Mouse (Mus musculus): ENCODE data around the gene Kcnv2. TPM values are rescaled to one million over a fixed set of nuclear protein-coding genes. Genes with fewer than 3 reads are reported as not detected.

The Kcnv2 gene
- not detected for total RNA-seq (2021)

DNA sequence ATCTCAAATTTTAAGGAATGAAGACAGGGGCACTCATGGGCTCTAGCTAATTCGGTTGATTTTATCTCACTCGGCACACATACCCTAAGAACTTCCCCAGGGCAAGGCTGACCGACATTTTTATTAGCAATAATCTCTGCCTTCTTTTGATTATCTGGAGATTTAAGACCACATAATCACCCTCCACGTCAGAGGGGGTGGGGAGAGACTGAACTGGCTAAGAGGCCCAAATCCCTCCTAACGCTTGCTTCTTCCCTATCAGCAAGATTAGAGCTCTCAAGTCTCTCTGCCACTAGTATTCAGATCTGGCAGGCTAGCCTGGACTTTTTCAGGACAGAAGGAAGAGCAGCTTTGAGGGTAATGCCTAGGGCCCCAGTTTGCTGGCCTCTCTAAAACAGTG, at the start of gene Kcnv2:
Kcnv2 (plus strand) TSS at position 308 of the 400 bp plus-strand sequence.
- DNase-seq (ENCODE audit: extremely low spot score in 1 of 2, low spot score in 1 of 2): no peak

DNA sequence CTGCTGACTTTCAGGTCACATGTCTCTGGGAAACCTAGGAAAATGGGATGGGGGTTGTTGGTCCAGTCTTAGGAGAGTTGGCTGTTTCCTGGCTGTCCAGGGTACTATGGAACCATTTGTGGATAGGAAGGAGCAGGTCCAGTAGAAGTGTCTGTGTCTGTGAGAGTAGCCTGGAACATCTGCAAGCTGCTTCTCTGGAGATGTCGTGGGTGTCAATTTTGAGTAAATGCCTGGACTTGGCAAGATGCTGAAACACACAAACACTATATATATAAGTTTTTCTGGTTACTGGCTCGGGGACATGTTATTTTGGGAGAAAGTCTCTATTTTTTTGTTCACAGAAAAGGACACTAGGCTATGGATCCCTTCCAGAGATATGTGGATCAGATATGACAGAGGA, 49.0 kb upstream of the Kcnv2 start:
- DNase-seq (ENCODE audit: extremely low spot score in 1 of 2, low spot score in 1 of 2): no peak

DNA sequence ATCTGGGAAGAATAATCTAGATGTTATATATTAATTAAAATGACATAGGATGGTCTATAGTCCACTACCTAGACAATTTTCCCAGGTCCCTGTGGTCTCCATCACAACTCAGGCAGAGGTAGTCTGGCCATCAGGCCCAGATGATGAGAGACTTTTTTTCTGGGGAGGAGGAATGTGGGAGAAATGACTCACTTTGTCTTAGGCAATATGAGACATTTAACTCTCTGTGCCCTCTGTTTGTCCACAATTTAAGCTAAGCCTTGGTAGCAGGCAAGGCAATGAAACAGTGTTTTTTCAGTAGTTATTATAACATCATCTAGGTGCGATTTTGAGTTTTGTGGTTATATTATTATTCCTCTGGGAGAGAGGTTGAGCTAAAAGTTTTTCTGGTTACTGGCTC, 48.0 kb upstream of the Kcnv2 start:
- DNase-seq (ENCODE audit: extremely low spot score in 1 of 2, low spot score in 1 of 2): no peak

DNA sequence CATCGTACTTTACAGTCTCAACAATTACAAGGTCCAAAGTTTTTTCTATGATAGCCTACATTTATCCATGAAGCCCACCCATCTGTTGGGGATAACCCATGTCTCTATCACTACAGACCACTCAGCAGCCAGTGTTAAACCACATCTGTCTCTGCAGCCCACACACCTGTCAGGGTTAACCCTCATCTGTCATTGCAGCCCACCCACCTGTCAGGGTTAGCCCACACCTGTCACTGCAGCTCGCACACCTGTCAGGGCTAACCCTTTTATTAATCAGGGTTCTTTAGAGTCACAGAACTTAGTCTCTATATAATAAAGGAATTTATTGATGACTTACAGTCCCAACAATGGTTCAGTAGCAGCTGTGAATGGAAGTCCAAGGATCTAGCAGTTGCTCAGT, 43.2 kb upstream of the Kcnv2 start:
- no peak for DNase-seq (ENCODE audit: extremely low spot score in 1 of 2, low spot score in 1 of 2)

DNA sequence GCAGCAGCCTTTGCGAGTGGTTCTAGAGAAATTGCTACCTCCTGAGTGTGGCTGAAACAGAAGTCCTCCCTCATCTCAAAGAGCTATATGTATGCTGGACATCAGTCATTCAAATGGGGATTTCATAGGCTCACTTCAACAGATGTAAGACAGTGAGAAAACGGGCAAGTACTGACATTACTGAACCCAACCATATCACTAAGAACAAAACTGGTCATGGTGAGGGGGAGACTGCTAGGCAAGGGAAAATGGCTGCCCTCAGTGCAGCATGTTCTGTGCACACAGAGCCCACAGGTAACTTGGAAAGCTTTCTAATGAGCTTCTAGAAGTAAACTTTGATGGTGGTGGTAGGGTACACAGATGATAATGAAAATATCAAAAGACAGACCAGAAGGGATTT, 12.3 kb upstream of the Kcnv2 start:
- DNase-seq (ENCODE audit: extremely low spot score in 1 of 2, low spot score in 1 of 2): no peak

DNA sequence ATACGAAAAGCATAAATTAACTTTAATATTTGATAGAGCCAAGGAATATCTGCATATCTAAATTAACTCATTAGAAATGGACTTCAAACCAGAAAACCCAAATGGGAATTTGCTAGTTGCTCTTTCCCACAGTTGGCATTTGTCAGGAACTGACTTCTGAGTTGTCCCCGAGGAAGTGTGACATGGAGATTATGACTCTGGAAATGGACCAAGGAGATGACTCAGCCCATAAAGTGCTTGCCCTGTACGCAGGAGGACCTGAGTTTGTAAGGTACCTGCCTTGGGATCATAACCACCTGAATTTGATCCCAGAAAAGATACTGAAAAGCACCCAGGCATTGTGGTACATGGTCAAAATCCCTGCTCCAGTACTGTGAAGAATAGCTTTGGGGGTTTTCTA, 11.1 kb upstream of the Kcnv2 start:
- no peak for DNase-seq (ENCODE audit: extremely low spot score in 1 of 2, low spot score in 1 of 2)

DNA sequence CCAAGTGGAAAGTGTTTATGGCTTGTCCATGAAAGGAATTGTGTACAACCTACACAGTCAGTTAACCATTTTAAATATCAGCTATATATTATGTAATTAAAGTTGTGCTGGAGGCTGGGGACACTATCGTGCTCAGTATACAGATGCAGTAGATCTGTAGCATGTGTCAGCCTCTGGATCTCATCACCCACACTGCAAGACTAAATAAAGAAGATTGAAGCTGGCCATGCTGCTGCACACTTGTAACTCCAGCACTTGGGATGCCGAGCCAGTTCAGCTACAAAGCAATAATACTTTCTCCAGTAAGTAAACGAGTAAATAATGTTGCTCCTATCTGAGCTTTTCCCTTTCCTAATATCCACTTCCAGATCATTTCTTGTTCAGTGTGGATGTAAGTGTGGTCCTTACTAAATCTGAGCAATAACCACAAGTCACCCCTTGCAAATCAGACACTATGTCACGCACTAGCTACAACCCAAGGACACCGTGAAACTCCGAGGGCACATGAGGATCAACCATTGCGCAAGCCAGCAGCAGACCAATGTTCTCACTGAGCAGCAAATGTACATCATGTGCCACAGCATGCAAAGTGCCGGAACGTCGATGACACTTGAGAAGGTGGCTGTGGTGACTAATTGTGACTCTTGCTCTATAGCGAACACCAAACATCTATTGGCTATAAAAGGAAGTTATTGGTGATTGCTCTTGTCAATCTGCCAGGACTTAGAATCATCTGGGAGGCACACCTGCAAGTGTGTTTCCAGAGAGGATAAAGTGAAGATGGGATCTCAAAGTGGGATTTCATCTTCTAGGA, 9.9 kb upstream of the Kcnv2 start:
- no peak for DNase-seq (ENCODE audit: extremely low spot score in 1 of 2, low spot score in 1 of 2)

DNA sequence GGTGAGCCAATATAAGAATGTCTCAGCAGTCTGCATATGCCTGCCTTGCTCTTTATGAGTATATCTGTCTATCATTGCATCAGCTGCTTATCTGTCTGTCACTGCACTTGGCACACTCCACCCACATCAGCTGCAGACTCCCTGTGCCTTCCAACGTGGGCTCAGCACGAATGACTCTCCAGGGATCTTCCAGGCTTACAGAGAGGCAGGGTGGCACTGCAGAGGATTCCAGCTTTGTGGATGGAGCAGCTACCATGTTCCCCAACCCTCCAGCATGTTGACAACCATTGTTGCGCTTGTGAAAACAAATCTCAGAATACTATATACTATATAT, 9.3 kb upstream of the Kcnv2 start:
- DNase-seq (ENCODE audit: extremely low spot score in 1 of 2, low spot score in 1 of 2): no peak

DNA sequence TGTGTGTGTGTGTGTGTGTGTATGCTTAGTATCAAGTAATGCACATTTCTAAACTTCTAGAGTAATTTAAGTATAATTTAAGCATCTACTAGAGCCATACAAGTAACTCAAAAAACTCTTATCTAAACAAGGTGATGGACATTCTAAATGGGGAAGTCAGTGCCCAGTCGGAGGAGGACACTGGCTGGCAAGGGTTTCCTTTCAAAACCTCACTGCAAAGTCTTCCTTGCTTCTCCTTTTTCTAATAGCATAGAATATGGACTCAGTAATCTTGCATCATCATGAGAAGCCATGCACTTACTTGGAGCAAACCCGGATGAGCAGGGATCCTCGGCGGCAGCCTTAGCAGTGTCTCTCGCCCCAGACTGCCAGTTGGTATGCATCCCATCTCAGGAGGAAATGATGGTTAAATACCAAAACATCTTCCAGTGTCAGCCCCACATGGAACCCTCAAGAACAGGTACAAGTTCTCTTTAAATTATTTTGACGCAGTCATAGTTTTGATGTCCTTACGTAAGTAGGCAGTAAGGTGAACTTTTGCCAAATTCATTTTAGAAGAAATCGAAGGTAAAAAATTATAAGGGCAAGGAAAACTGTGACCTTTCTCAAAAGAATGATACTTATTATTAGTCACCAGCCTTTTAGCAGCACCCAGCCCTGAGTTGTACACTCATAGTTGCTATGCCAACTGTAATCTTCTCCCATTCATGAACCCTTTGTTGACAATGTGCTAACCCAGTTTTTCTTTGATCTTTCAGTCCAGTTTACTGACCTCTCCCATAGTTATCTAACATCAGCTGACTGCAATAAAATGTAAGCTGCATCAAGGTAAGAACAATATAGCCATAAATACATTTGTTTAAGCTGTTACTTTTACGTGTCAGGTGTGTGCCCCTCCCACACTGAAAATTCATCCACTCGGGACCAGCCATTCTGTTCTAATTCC, 5.8 kb upstream of the Kcnv2 start:
- DNase-seq (ENCODE audit: extremely low spot score in 1 of 2, low spot score in 1 of 2): no peak

DNA sequence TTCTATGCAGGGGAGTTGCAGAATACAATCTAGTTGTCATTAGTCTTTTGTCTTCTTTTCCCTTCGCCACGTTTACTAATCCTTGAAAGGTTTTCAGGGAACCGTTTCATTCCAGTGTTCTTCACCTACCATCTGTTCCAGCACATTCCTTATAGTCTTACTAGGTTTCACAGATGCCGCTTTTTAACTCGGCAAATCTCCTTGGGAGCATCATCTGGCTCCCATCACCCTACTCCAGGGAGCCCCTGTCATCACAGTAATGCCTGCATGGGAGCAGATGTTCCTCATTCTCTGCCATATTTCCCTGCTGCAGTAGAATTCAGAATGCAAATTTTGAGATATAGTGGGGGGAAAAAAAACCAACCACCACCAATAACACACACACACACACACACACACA, 5.1 kb upstream of the Kcnv2 start:
- no peak for DNase-seq (ENCODE audit: extremely low spot score in 1 of 2, low spot score in 1 of 2)

DNA sequence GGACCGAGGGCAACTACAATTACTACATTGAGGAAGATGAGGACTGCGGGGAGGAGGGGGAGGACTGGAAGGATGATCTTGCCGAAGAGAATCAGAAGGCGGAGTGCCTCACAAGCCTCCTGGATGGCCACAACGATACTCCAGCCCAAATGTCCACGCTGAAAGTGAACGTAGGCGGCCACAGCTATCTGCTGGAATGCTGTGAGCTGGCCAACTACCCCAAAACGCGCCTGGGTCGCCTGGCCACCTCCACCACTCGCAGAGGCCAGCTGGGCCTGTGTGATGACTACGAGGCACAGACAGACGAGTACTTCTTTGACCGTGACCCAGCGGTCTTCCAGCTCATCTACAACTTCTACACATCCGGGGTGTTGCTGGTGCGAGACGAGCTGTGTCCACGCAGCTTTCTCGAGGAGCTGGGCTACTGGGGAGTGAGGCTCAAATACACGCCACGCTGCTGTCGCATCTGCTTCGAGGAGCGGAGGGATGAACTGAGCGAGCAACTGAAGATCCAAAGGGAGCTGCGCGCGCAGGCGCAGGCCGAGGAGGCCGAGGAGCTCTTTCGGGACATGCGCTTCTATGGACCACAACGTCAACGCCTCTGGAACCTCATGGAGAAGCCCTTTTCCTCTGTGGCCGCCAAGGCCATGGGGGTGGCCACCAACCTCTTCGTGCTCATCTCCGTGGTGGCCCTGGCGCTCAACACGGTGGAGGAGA, 681 bp downstream of the Kcnv2 start:
- DNase-seq (ENCODE audit: extremely low spot score in 1 of 2, low spot score in 1 of 2): no peak

DNA sequence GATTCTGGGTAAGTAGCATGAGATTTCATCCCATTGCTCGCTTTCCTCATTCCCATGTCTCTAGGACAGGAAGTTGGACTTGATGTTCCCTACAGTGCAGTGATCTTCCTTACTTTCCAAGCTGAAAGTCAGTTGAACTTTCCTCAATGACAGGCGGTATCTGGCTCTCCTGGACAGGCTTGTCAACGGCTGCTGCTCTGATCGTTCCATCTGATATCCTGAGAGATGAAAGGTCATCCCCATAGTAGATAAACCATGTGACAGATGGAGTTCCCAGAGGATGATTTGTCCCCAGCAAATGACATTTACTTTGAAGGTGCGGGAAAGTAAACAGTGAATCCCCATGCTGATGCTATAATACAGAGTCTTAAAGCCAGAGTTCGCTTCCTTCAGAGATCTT, 3.2 kb downstream of the Kcnv2 start:
- DNase-seq (ENCODE audit: extremely low spot score in 1 of 2, low spot score in 1 of 2): no peak

DNA sequence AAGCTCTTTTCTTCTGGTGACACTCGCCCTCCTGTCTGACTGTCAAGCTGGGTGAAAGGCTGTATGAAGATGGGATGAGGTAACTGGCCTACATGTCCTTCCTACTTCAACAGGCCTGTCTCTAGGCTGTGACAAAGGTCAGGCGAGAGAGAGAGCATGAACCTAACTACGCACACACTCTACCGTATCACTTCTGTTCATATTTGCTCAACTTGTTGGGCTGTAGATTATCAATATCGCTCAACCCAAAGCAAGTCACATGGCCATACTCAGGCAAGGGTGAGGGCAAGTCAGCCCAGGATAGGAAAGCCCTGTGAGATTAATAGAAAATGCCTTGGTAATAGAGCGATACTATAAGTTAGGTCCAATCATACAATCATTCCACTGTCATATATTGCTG, 5.2 kb downstream of the Kcnv2 start:
- DNase-seq (ENCODE audit: extremely low spot score in 1 of 2, low spot score in 1 of 2): no peak

DNA sequence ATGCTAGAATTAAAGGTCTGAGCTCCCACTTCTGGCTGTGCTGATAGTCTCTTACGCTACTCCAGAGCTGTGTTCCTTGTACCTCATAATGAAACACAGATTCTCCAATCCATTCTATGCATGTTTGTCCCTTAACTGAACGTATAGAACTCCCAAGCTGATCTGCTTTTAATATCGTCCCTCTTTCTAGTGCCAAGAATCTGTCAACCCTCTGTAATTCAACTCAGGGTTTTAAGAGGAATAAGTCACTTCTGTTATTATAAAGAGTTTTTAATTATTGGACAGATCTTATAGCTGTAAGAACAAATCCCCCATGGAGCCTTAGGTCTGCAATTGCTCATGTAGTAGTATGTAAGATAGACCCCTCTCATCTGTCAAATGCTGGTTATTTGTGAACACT, 5.8 kb downstream of the Kcnv2 start:
- DNase-seq (ENCODE audit: extremely low spot score in 1 of 2, low spot score in 1 of 2): no peak

DNA sequence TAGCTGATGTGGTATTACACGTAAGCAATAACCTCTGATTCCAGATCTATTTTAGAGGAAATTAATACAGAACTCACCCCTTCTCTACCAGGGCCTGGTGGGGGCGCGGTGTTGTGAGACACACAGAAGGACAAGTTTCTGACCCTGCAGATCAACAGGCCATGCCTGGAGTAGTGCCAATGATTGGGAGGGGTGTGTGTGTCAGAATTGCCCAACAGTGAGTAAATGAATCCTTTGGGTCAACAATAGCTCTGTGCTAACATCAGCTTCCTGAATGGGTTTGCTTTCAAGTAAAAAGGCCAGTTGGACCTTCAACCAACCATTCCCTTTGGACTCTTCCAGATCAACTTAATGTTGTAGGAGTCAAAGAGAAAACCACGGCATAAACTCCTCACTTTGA, 6.3 kb downstream of the Kcnv2 start:
- no peak for DNase-seq (ENCODE audit: extremely low spot score in 1 of 2, low spot score in 1 of 2)

DNA sequence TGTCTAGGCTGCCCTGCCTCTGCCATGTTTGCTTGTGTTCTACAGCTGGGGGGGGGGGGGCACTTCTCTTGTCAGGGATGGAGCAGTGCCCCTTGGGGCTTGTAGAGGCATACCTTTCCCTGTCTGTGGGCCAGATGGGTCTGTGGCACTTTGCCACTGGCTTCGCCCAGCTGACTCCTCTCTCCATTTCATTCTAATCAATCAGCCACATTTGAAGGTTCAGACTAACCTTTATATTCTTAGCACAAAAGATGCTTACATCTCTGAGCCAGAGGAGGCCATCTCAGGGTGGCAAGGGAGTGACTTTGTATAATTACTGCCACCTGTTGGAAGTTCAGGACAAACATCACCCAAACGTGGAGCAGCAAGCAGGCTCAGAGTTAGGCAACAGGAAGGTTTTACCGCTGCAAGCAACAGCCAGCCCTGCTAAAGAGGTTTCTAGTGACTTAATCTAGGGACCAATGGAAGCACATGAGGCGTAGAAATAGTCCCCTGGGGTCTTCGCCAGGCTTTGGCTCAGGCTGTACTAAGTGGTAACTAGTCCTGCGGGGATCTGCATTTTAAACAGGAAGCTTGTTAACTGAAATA, 9.9 kb downstream of the Kcnv2 start:
- DNase-seq (ENCODE audit: extremely low spot score in 1 of 2, low spot score in 1 of 2): no peak

DNA sequence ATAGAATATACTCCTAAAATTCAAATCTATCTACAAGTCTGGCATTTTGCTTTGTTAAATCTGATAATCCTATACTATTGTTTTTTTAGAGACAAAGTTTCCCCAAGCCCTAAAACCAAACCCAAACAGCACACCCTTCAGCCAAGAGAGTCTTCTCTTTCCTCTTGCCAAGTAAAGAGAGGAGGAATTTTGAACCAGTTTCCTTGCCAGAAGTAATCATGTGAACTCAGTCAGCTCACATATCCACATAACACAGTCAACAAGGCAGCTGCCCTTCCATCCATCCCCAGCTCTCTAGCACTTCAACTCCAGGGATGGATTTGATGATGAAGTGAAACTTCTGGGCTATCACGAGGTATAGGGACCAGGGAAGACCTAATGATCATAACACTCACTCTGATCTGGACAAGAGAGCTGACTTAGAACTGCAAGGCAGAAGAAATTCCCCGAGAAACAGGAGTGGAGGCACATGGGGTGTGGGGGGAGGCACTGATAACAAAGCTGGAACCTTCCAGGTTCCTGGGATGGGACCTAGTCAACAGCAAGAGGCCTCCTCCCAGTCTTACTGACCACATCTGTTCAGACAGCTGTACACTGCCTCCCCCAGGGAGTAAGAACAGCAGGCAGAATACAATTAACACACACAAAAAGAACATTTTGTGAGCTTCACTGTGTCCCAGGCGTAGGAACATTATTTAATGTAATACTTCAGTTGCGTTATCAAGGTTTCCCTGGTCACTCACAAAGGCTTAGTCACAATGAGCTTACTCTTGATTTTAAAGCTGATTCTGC, 13.9 kb downstream of the Kcnv2 start:
- DNase-seq (ENCODE audit: extremely low spot score in 1 of 2, low spot score in 1 of 2): no peak

DNA sequence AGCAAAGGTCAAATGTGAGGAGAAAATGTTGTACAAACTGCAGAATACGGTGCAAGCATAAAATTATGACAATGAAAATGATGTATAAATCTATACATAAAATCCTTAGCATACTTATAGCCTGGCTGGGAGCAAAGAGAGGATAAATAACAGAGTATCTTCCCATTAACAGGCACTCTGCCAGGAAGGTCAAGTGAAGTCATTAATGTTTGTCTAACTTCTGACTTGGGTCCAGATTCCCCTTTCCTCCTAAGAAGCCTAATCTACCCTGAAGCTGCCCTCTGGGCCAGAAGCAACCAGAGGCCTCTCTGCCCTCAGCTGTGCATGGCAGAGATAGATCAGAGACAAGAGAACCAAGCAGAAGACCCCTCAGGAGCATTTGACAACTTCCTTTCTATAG, 24.1 kb downstream of the Kcnv2 start:
- no peak for DNase-seq (ENCODE audit: extremely low spot score in 1 of 2, low spot score in 1 of 2)

DNA sequence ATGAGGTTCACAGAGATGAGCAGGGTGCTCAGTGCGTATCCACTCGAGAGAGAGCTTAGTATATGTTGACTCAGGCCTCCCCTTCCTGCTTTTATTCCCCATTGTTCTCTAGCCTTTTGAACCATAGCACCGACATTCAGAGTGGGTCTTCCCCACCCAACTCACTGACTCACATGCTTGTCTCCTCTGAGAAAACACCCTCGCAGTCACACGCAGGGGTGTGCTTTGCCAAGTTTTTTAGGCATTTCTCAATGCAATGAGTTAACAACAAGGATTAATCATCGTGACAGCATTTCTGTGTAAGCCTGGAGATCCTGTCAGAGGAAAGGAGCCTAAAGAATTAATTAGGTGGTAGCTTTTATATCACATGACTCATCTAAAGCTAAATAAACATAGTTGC, 29.3 kb downstream of the Kcnv2 start:
- DNase-seq (ENCODE audit: extremely low spot score in 1 of 2, low spot score in 1 of 2): no peak

DNA sequence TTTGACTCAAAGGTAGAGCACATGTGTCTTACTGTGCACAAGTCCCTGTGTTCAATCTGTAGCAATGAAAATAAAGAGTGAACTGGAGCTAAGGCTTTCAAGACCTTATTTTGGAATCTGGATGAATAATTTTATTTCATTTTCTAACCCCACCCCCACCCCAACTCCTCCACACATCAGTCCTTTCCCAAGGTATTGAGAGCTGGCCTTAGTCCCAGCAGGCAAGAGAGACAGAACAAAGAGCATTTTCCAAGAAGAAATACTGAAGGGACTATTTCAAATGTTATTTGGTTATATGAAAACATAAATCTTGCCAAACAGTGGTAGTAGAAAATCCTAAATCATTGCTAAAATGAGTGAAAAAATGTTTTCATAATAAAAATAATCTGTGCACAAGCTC, 38.0 kb downstream of the Kcnv2 start:
- DNase-seq (ENCODE audit: extremely low spot score in 1 of 2, low spot score in 1 of 2): no peak
